Mouse (Mus musculus) adrenal gland, postnatal 4 days (tissue): ENCODE results near the gene Cdh4. TPM values are rescaled to one million over a fixed set of nuclear protein-coding genes. Genes with fewer than 3 reads are reported as not detected.

Experiments
- DNase-seq, 2 experiments: peaks; one replicate each; pipeline ENCODE4 v3.0.0; 2021 to 2022; ENCODE audit warnings: low spot score in 2 of 2, mixed read lengths in 2 of 2
- total RNA-seq, 2 experiments: library from RNA; stranded (reverse); gene quantifications; 2 replicates each; pipeline ENCODE4 v1.2.3; 2021

The Cdh4 gene
- total RNA-seq, 2 experiments from 2014 or later, result 6.8 to 7.7 TPM

DNA sequence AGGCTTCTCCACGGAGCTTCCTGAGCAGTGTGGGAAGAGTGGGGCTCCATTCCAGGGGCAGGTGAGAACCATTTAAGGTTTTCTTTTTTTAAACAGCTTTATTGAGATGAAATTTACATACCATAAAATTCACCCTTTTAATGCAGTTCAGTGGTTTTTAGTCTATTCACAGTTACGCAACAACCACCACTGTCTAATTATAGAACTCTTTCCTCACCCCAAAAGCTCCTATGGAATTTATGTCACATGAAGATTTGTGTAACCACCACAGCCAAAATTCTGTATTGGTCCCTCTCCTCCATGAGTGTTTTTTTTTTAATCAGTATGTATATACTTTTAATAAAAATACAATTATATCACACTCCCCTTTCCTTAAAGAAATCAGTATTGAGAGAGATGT, 144.8 kb downstream of the Cdh4 start:
- DNase-seq, result no peak

GRCm38 (mm10) chr2:179591661-179592060, 149.4 kb downstream of the Cdh4 start:
- no peak for DNase-seq

- DNase-seq, result no peak
These were observed 152.8 kb downstream of the Cdh4 start for GRCm38 (mm10) chr2:179595013-179595412.

GRCm38 (mm10) chr2:179598886-179599285, 156.7 kb downstream of the Cdh4 start:
- no peak for DNase-seq

GRCm38 (mm10) chr2:179599886-179600285, 157.7 kb downstream of the Cdh4 start:
- no peak for DNase-seq

DNA sequence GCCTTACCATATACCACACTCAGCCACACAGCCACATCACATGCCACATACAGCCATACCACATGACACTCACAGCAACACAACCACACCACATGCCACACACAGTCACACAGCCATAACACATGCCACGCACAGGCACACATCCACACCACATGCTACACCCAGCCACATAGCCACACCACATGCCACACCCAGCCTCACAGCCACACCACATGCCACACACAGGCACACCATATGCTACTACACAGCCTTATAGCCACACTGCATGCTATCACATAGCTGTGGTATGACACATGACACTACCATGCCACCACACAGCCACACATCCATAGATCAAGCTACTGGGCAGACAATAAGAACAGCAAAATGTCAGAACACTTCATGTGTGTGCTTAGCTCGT, 158.1 kb downstream of the Cdh4 start:
- no peak for DNase-seq

- DNase-seq, result no peak
These were observed 158.9 kb downstream of the Cdh4 start for GRCm38 (mm10) chr2:179601167-179601566.

DNA sequence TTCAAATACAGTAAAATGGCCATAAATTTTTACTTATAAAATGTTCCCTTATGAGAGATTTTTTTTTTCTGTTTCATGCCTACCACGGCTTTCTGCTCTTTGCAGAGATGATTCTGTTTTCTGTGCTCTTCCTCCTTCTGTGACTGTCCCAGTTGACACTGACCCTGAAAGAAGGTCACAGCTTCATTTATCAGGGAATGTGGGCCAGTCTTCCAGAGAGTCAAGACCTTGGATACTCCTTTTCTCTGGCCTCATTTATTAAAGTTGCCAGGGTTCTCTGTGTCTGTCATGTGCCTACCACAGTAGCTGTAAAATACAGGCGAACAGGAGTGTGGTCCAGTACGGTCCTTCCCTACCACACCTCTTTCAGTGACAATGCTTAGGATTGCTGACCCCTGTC, 162.5 kb downstream of the Cdh4 start:
- DNase-seq, result no peak

DNA sequence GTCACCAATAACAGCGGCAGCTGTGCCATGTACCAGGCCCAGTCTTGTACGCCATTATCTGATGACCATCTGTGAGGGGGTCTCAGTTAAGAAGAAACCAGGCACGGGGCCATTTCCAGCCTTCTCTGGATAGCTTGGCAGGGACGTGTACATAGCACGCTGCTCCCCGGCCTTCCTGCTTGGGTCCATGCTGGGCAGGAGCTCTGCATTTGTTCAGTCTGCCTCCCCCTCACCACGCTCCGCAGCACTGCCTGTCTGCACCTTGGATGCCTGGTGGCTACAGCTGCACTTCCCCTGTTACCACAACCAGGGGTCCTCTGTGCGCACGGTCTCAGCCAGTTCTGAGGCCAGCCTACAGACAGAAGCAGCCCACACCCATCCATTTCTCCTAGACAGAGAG, 163.0 kb downstream of the Cdh4 start:
- no peak for DNase-seq

GRCm38 (mm10) chr2:179606341-179606740, 164.1 kb downstream of the Cdh4 start:
- DNase-seq, result no peak

DNA sequence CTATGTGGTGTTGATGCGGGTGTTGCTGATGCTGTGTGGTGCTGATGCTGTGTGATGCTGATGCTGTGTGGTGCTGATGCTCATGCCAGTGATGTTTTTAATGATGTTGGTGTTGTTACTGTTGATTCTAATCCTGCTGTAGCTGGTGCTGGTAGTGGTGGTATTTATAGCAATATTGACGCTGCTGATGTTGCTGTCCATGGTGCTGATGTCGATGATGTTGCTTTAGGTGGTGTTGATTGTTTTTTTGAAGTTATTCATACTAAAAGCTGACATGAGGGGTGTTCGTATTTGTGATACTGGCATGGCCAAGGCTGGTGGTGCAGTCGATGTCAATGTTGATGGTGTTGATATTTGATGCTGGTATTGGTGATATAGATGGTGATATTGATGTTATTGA, 173.7 kb downstream of the Cdh4 start:
- DNase-seq, result no peak

GRCm38 (mm10) chr2:179623643-179624473, 181.6 kb downstream of the Cdh4 start:
- no peak for DNase-seq

GRCm38 (mm10) chr2:179627563-179627962, 185.3 kb downstream of the Cdh4 start:
- no peak for DNase-seq

- DNase-seq, result no peak
These were observed 188.5 kb downstream of the Cdh4 start for GRCm38 (mm10) chr2:179630720-179631119.

DNA sequence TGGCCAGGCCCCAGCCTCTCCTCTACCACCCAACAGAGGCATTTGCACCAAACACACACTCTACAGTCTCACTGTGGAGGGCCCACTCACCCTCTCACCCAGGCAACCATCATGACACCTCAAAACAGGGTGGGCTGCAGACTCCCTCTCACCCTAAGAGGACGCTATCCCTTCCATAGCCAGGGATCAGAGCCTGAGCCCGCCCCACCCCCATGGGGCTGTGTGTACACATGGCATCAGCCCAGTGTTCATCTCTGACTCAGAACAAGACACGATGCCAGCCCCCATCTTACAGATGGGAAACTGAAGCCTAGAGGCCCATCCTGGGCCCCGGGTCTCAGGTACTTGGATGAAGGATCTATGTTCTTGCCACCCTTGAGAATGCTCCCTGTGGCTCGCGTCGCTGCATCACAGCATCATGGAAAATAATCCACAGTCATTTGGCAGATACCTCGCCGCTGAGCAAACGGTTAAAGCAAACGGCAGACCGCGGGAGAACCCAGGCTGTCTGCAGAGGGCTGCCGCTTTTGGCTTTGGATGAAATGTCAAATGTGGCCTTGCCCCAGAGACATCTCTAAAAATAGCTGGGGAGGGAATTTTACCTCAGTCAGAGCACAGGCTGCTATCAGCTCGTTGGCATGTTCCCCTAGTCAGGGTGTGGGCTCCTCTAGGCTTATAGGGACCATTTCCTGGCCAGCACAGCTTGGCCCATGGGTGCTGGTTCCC, 198.5 kb downstream of the Cdh4 start:
- no peak for DNase-seq

DNA sequence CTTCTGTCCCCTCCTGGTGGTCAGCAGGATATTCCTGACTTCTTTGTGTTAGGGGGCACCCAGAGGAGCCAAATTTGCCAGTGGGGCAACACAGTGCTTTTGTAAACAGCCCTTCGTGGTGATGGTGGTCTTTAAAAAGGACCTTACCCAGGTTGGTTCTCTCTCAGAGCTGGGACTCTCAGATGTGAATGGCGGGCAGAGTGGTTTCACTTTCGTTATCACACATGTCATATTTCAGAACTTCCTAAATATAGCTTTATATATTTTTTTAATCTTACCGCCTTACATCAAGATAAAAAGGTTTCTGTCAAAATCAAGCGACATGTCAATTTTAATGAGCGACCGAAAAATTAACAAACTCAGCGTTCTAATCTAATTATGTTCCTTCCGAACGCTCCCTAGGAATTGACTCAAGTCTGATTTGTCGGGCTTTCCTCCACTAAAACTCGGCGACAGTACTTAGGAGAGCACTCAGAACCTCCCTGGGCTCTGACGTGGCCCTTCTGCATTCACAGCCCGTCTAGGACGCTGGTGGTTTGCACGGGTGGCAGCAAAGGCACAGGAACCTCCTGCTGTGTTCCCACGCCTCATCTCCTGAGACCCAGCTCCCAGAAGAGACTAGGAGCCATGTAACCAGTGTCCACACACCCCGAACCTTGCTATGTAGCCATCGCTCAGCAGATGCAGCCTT, 206.5 kb downstream of the Cdh4 start:
- DNase-seq, result no peak

- no peak for DNase-seq
These were observed 207.1 kb downstream of the Cdh4 start for GRCm38 (mm10) chr2:179649370-179649769.

DNA sequence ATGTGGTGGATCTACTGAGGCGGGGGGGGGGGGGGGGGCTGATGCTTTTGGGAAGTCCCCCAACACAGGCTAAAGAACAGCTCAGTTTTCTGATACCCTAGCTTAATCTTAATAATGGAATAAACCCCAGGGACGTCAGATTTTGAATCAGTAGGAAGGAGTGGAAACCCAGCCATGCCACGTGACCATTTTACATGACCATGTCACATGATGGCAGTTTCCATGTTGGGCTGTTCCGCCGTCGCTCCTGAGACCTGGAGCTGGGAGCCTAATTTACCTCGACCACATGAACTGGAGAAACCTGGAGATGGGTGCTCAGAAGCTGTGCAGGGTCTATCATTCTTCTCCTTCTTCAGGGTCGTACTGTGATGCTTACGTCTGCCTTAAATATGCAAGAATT, 207.9 kb downstream of the Cdh4 start:
- no peak for DNase-seq

DNA sequence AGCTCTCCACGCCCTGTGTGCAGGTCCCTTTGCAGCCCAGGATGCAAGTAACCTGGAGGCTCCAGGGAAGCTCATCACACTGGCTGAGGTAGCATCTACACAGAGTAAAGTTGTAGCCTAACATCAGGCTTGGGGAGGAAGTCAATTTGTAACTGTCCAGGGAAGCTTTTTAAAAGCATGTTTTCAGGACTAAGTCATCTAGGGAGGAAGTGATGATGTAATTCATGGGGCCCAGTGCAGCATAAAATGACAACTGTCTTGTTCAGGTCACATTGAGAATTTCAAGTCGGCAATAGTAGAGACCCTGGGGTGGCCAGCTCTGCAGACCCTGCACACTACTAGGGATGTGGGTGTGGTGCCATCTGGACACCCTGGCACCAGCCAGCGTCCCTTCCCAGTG, 213.3 kb downstream of the Cdh4 start:
- DNase-seq, result no peak

GRCm38 (mm10) chr2:179659254-179659653, 217.0 kb downstream of the Cdh4 start:
- DNase-seq, result no peak

DNA sequence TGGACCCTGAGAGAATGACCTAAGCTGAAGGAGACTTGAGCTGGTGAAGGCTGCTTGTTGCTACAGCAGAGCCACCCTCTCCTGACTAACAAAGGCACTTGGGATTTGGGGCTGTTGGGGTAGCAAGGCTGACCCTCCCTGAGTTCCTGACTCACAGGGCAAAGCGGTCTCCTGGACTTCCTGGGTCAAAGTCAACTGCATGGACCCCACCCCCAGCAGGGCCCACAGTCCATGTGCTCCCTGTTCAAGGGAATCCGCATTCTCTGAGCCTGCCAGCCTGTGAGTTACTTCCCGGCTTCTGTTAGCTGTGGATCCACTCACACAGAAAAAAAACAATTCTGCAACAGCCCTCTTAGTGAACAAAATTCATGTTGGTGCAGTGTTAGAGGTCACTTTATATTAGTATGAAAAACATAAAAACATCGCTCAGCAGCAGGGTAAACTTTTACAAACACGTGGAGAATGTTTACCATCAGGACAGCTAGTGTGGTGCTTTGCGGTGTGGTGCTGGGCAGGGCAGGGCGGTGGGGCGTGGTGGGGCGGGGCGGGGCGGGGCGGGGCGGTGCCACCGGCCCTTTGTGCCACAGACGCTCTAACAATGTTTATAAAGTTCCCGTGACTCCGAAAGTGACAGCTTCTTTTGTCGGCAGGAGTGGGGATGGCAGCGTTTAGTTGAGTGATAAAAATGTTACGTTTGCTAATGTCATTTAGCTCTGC, 219.9 kb downstream of the Cdh4 start:
- no peak for DNase-seq
